Mouse (Mus musculus) thymus, postnatal 10 days (tissue): ENCODE measurements around the gene Nfkbie.

Experiments used
- DNase-seq, 2 experiments: peaks; one replicate each; pipeline ENCODE4 v3.0.0; 2021; ENCODE audit warnings: low spot score in 2 of 2

Nfkbie gene

GRCm38 (mm10) chr17:45596631-45597396, 41.3 kb downstream of the Nfkbie start:
- peak; percentile 55 to 63 for DNase-seq

- no peak for DNase-seq
These were observed 42.3 kb downstream of the Nfkbie start for GRCm38 (mm10) chr17:45597787-45598186.

GRCm38 (mm10) chr17:45598376-45598775, 42.9 kb downstream of the Nfkbie start:
- no peak for DNase-seq

GRCm38 (mm10) chr17:45598891-45599290, 43.4 kb downstream of the Nfkbie start:
- no peak for DNase-seq

- no peak for DNase-seq
These were observed 44.1 kb downstream of the Nfkbie start, which contains the start of gene Slc29a1 for GRCm38 (mm10) chr17:45599446-45600242. Gene Slc29a1 (minus strand): TSS chr17:45599606.

GRCm38 (mm10) chr17:45600267-45600666, 44.8 kb downstream of the Nfkbie start:
- no peak for DNase-seq

GRCm38 (mm10) chr17:45601325-45601724, 45.8 kb downstream of the Nfkbie start:
- DNase-seq, result no peak

GRCm38 (mm10) chr17:45601877-45602304, 46.4 kb downstream of the Nfkbie start, which contains the start of gene Mymx:
Gene Mymx (minus strand): TSS chr17:45602102.
- DNase-seq, result no peak

GRCm38 (mm10) chr17:45602984-45603383, 47.5 kb downstream of the Nfkbie start:
- no peak for DNase-seq

- DNase-seq, result no peak
These were observed 51.7 kb downstream of the Nfkbie start for GRCm38 (mm10) chr17:45606992-45607879.

GRCm38 (mm10) chr17:45608396-45608795, 52.9 kb downstream of the Nfkbie start:
- DNase-seq, result no peak

GRCm38 (mm10) chr17:45610144-45610866, 54.8 kb downstream of the Nfkbie start:
- no peak for DNase-seq

GRCm38 (mm10) chr17:45612008-45612407, 56.5 kb downstream of the Nfkbie start:
- DNase-seq, result no peak
